Mouse (Mus musculus) midbrain, embryonic 16.5 days (tissue): ENCODE results near the gene Tgfa. TPM values are rescaled to one million over a fixed set of nuclear protein-coding genes. Genes with fewer than 3 reads are reported as not detected.

Source experiments
- ATAC-seq: fragments of 200-750 bp; cut with Nextera tagmentation; 2 replicates; pipeline ENCODE4 v1.8.0; 2017; ENCODE audit warnings: moderate TSS enrichment
- H3K27ac ChIP-seq: fragments of 300-500 bp; sonication (generic); 2 replicates; pipeline ENCODE4 v1.5.1; 2014; ENCODE audit warnings: mild to moderate bottlenecking, low read length, mixed read lengths
- H3K27me3 ChIP-seq: fragments of 300-500 bp; sonication (generic); 2 replicates; pipeline ENCODE4 v1.6.1; 2014; ENCODE audit warnings: low read depth, low read length, mixed read lengths; ENCODE audit not compliant: control insufficient read depth, insufficient read depth
- H3K36me3 ChIP-seq: fragments of 300-500 bp; sonication (generic); 2 replicates; pipeline ENCODE4 v1.6.1; 2014; ENCODE audit warnings: mild to moderate bottlenecking, low read length, moderate library complexity, mixed read lengths; ENCODE audit not compliant: control insufficient read depth, insufficient read depth
- H3K4me1 ChIP-seq: fragments of 300-500 bp; sonication (generic); 2 replicates; pipeline ENCODE4 v1.6.1; 2014; ENCODE audit warnings: mild to moderate bottlenecking, low read length, mixed read lengths; ENCODE audit not compliant: control insufficient read depth, insufficient read depth
- H3K4me2 ChIP-seq: fragments of 300-500 bp; sonication (generic); 2 replicates; pipeline ENCODE4 v1.6.1; 2014; ENCODE audit warnings: mild to moderate bottlenecking, low read length, mixed read lengths
- H3K4me3 ChIP-seq: fragments of 300-500 bp; sonication (generic); 2 replicates; pipeline ENCODE4 v1.5.1; 2014; ENCODE audit warnings: low read depth, mild to moderate bottlenecking, low read length, moderate library complexity, mixed read lengths
- H3K9ac ChIP-seq: fragments of 300-500 bp; sonication (generic); 2 replicates; pipeline ENCODE4 v1.6.1; 2014; ENCODE audit warnings: low read depth, low read length, mixed read lengths
- H3K9me3 ChIP-seq: fragments of 300-500 bp; sonication (generic); replicated peaks from 2 replicates; pipeline ENCODE4 v1.6.1; 2014; ENCODE audit warnings: mild to moderate bottlenecking, low read length, mixed read lengths; ENCODE audit not compliant: control insufficient read depth, poor library complexity, severe bottlenecking
- WGBS: fragments of 180-500 bp; shearing (Covaris S2); extraction: QIAGEN DNeasy Blood & Tissue Kit; methylation state at CpG from one replicate; pipeline ENCODE4 v1.1.7; 2014; 5-methylcytosine and 5-hydroxymethylcytosine counted together
- polyA plus RNA-seq: library from polyadenylated mRNA; unstranded; fragments of >200 nt; fragmentation: Nextera tagmentation; extraction: Ambion mirVana; gene quantifications from 2 replicates; pipeline ENCODE4 v1.2.1, GENCODE M21; 2015

Tgfa gene
- polyA plus RNA-seq, 1 experiment from 2014 or later, result 14.7 TPM

DNA sequence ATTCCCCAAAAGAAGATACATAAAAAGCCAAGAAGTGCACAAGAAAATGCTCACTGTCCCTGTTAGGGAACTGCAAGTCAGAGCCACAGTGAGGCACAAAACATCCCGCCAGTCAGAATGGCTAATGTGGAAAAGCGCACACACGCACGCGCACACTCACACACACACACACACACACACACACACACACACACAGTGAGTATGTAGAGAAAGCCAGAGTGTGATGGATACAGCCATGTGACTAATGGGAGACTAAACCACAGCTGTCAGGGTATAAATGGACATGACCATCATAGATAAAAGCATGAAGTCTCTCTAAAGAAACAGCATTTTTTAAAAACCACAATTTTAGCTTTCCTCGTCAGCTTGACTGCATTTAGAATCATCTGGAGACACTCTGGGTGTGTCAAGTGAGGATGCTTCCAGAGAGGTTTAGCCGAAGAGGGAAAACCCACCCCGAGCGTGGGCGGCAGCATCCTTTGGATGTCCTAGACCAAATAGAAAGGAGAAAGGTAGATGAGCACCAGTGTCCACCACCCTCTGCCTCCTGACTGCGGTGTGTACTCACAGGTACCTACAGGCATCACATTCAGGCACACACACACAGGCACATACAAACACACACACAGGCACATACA lies 86.7 kb downstream of the Tgfa start:
- Histone ChIP-seq H3K36me3 (no peaks in the 10 kb centered on the region), H3K27me3 (no peaks in the 10 kb centered on the region), H3K4me1 (no peaks in the 10 kb centered on the region), H3K9me3 (no peaks in the 10 kb centered on the region), H3K4me2 (no peak overlapping the region), H3K4me3 (no peak overlapping the region), H3K9ac (no peak overlapping the region), H3K27ac (no peak overlapping the region)
- 92% methylated on average over 11 of the region's 11 CpGs for WGBS
- no peak for ATAC-seq

DNA sequence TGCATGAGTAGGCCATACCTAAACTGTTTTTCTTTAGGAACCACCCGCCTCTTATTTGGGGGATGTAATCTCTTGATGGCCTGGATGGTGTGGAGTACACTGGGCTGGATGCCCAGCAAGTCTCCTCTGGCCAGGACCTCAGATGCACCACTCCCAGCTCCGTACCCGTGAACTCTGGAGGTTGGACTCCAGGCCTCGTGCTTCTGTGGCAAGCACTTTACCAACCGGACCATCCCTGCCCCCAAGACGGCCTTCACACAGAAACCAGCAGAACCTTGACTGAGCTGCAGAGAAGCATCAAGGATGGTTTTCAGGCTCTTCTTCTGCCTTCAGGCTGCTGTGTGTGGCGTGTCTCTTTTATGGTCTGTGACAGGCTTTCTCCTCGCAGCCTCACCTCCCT lies 98.3 kb downstream of the Tgfa start:
- no peaks in the 10 kb centered on the region for H3K36me3 ChIP-seq
- H3K27ac ChIP-seq, result 0 out of 2 replicates have a peak overlapping the region, but pooled peaks have one; percentile 7
- ATAC-seq, result no peak
- no peaks in the 10 kb centered on the region for H3K4me1 ChIP-seq
- H3K27me3 ChIP-seq, result no peaks in the 10 kb centered on the region
- WGBS, result 57% methylated on average over 8 of the region's 8 CpGs
- H3K4me2 ChIP-seq, result no peak overlapping the region
- no peaks in the 10 kb centered on the region for H3K9me3 ChIP-seq
- H3K9ac ChIP-seq, result no peak overlapping the region
- H3K4me3 ChIP-seq, result no peak overlapping the region

DNA sequence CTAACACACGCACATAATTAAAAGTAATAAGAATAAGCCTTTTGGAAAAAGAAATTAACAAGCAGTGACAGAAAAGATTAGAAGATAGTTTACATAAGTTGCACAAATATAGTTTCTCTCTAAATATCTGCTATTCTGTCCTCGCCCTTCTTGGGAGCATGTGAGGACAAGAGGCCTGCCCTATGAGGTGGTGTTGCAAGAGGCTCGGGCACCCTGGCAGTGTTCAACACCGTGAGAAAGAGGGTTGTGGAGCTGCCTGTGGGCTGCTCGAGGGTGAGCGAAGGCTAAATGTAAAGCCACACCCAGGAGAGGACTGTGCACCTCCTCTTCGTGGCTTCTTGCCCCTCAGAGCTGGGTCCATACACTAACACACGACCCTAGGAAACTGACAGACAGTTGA lies 100.4 kb downstream of the Tgfa start:
- Histone ChIP-seq H3K27me3 (no peaks in the 10 kb centered on the region), H3K9ac (no peak overlapping the region), H3K4me3 (no peak overlapping the region), H3K4me2 (no peak overlapping the region), H3K4me1 (no peaks in the 10 kb centered on the region), H3K9me3 (no peaks in the 10 kb centered on the region), H3K36me3 (no peaks in the 10 kb centered on the region), H3K27ac (no peak overlapping the region)
- no peak for ATAC-seq
- WGBS, result 87% methylated on average over 8 of the region's 8 CpGs

DNA sequence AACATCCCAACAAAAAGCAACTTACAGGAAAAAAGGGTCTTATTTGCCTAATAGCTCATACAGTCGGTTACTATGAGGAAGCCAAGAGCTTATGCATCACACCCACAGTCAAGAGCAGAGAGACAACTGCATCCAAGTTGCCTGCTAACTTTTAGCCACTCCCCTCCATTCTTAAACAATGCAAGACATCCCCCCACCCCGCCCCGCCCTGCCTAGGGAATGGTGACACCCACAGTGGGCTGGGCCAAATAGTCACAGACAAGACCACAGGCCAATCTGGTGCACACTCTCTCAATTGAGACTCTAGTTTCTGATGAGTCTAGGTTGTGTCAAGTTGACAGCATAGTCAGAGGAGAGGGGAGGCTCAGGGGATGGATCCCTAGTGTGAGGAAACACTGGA lies 101.1 kb downstream of the Tgfa start:
- Histone ChIP-seq H3K4me2 (no peak overlapping the region), H3K27me3 (no peaks in the 10 kb centered on the region), H3K36me3 (no peaks in the 10 kb centered on the region), H3K9ac (no peak overlapping the region), H3K27ac (no peak overlapping the region), H3K4me1 (no peaks in the 10 kb centered on the region), H3K9me3 (no peaks in the 10 kb centered on the region), H3K4me3 (no peak overlapping the region)
- ATAC-seq, result no peak
- WGBS, result 86% methylated on average over 3 of the region's 3 CpGs

DNA sequence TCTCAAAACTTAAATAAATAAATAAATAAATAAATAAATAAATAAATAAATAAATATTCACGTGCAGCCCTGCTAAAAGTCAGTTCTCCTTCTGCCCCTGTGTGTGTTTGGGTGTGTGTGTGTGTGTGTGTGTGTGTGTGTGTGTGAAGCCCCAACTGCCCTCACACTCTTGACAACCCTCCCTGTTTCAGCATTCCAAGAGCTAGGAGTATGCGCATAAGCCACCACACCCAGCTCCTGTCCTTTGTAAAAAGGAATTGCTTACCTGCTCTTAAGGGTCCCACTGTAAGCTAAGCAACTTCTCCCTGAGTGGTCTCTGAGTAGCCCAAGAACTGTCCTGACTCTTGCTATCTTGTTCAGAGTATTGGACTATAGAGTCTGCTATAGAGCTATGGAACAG lies 101.9 kb downstream of the Tgfa start:
- no peaks in the 10 kb centered on the region for H3K4me1 ChIP-seq
- H3K9me3 ChIP-seq, result no peaks in the 10 kb centered on the region
- WGBS, result 82% methylated on average over 2 of the region's 2 CpGs
- H3K4me3 ChIP-seq, result no peak overlapping the region
- no peaks in the 10 kb centered on the region for H3K36me3 ChIP-seq
- no peak overlapping the region for H3K27ac ChIP-seq
- H3K4me2 ChIP-seq, result no peak overlapping the region
- no peak for ATAC-seq
- no peaks in the 10 kb centered on the region for H3K27me3 ChIP-seq
- no peak overlapping the region for H3K9ac ChIP-seq

DNA sequence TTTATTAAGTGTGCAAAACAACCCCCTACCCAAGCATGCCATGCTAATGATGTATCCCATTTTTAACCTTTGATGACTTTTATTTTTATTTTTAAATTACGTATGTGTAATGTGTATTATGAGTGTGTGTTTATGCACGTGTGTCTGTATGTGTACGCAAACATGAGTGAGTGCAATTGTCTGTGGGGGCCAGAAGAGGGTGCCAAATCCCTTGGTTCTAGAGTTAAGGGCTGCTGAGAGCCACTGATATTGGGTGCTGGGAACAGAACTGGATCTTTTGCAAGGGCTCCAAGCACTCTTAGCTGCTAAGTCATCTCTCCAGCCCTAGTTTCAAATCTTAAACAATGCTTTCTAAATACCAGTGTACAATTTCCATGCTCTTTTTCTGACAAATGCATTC lies 103.9 kb downstream of the Tgfa start:
- no peaks in the 10 kb centered on the region for H3K36me3 ChIP-seq
- WGBS, result 93% methylated on average over 3 of the region's 3 CpGs
- H3K9me3 ChIP-seq, result no peaks in the 10 kb centered on the region
- H3K4me1 ChIP-seq, result no peaks in the 10 kb centered on the region
- no peak overlapping the region for H3K27ac ChIP-seq
- H3K27me3 ChIP-seq, result no peaks in the 10 kb centered on the region
- no peak overlapping the region for H3K4me2 ChIP-seq
- no peak overlapping the region for H3K9ac ChIP-seq
- H3K4me3 ChIP-seq, result no peak overlapping the region
- ATAC-seq, result no peak

DNA sequence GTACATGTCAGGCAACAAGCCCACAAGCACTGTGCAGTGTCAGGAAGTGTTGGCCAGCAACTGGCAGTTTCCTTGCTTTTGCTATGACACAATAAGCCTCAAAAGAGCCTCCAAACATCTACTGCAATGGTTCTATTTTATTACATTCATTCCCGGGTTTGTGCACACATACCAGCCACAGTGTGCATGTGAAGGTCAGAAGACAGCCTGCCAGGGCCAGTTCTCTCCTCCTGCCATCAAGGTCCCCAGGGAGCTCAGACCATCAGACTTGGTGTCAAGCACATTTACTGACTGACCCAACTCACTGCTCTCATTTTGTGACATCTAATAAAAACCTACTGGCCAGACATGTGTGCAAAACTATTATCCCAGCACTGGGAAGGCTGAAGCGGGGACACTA lies 104.4 kb downstream of the Tgfa start:
- ATAC-seq, result no peak
- no peak overlapping the region for H3K4me3 ChIP-seq
- no peaks in the 10 kb centered on the region for H3K36me3 ChIP-seq
- no peak overlapping the region for H3K27ac ChIP-seq
- H3K9me3 ChIP-seq, result no peaks in the 10 kb centered on the region
- H3K9ac ChIP-seq, result no peak overlapping the region
- no peaks in the 10 kb centered on the region for H3K27me3 ChIP-seq
- H3K4me2 ChIP-seq, result no peak overlapping the region
- WGBS, result 97% methylated on average over 2 of the region's 2 CpGs
- H3K4me1 ChIP-seq, result no peaks in the 10 kb centered on the region

DNA sequence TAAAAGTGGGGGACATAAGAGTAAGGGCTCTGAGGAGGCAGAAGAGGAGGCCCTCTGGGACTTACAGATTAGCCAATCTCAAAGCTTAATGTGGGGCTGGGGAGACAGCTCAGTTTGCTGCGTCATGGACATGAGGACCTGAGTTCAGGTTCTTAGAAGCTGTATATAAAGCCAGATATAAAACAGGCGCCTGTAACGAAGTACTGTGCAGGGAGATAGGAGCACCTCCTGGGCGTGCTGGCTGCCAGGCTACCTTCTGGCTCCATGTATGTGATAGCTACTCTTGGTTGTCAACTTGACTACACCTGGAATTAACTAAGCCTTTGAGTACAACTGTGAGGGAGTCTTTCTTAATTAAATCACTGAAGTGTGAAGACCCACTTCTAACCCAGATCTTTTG lies 110.7 kb downstream of the Tgfa start:
- Histone ChIP-seq H3K4me3 (no peak overlapping the region), H3K27me3 (no peaks in the 10 kb centered on the region), H3K4me2 (no peak overlapping the region), H3K9ac (no peak overlapping the region), H3K27ac (no peak overlapping the region), H3K9me3 (no peaks in the 10 kb centered on the region), H3K4me1 (no peaks in the 10 kb centered on the region), H3K36me3 (no peaks in the 10 kb centered on the region)
- 91% methylated on average over 4 of the region's 4 CpGs for WGBS
- no peak for ATAC-seq

DNA sequence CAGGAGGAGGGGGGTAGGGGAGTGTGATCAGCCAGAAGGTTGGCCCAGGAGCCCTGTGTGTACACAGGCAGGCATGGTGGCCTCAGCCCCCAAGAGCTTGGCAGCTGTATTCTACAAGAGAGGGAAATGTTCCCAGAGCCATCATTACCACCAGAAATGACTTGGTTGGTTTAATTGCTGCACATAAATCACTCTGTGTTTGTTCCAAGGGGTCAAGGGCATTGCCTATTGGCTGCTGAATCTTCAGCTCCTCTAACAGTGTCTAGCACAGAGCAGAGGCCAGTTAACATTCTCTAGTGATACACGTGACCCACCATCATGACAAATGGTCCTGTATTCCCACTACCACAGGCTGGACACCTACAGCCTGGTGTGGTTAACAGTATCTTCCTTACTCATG lies 119.0 kb downstream of the Tgfa start:
- 95% methylated on average over 1 of the region's 1 CpGs for WGBS
- Histone ChIP-seq H3K4me3 (no peak overlapping the region), H3K4me1 (no peaks in the 10 kb centered on the region), H3K27me3 (no peaks in the 10 kb centered on the region), H3K27ac (no peak overlapping the region), H3K9me3 (no peaks in the 10 kb centered on the region), H3K36me3 (no peaks in the 10 kb centered on the region), H3K9ac (no peak overlapping the region), H3K4me2 (no peak overlapping the region)
- no peak for ATAC-seq
